Mouse (Mus musculus) 3T3-L1 (cell line): ENCODE measurements around the gene Tmem216.
"Not testable (repeated sequence)": the region's sequence is repeated elsewhere in the genome, so short reads cannot be mapped to it uniquely, and the experiment has no call there.

Experiments used
- DNase-seq: peaks from one replicate; pipeline ENCODE4 v3.0.0-alpha.2; 2015; ENCODE audit warnings: low read depth, low spot score

Gene Tmem216

GRCm38 (mm10) chr19:10565217-10565616 is 9.2 kb upstream of the Tmem216 start:
- peak; percentile 65 for DNase-seq

GRCm38 (mm10) chr19:10564278-10564677 is 8.2 kb upstream of the Tmem216 start:
- DNase-seq: no peak

- DNase-seq: peak; percentile 59
Measured at GRCm38 (mm10) chr19:10562351-10562750, 6.3 kb upstream of the Tmem216 start.

GRCm38 (mm10) chr19:10561558-10562314 is 5.7 kb upstream of the Tmem216 start:
- DNase-seq: peak; percentile 97

- DNase-seq: peak; percentile 93
Measured at GRCm38 (mm10) chr19:10560108-10560507, 4.1 kb upstream of the Tmem216 start.

GRCm38 (mm10) chr19:10557837-10558375 is 1.9 kb upstream of the Tmem216 start:
- not testable (repeated sequence) for DNase-seq

GRCm38 (mm10) chr19:10557430-10557829 is 1.4 kb upstream of the Tmem216 start:
- no peak for DNase-seq

- DNase-seq: no peak
Measured at GRCm38 (mm10) chr19:10557001-10557400, 963 bp upstream of the Tmem216 start.

- DNase-seq: no peak
Measured at GRCm38 (mm10) chr19:10539454-10539853, 16.6 kb downstream of the Tmem216 start.

GRCm38 (mm10) chr19:10530082-10530481 is 26.0 kb downstream of the Tmem216 start:
- DNase-seq: peak; percentile 40

GRCm38 (mm10) chr19:10525910-10526309 is 30.1 kb downstream of the Tmem216 start, which contains the start of gene Sdhaf2:
Sdhaf2 (minus strand) TSS chr19:10526142.
- DNase-seq: peak; percentile 89

GRCm38 (mm10) chr19:10525106-10525901 is 30.7 kb downstream of the Tmem216 start, which contains the start of gene Cpsf7:
Cpsf7 (plus strand) TSS chr19:10525266.
- DNase-seq: peak; percentile 95

GRCm38 (mm10) chr19:10524784-10525105 is 31.3 kb downstream of the Tmem216 start:
- no peak for DNase-seq

- no peak for DNase-seq
Measured at GRCm38 (mm10) chr19:10523483-10524080, 32.5 kb downstream of the Tmem216 start.

- DNase-seq: no peak
Measured at GRCm38 (mm10) chr19:10521926-10522325, 34.1 kb downstream of the Tmem216 start.

GRCm38 (mm10) chr19:10520355-10520754 is 35.7 kb downstream of the Tmem216 start:
- peak; percentile 77 for DNase-seq

GRCm38 (mm10) chr19:10510759-10511330 is 45.2 kb downstream of the Tmem216 start:
- no peak for DNase-seq

GRCm38 (mm10) chr19:10502571-10502970 is 53.5 kb downstream of the Tmem216 start:
- peak; percentile 69 for DNase-seq

- no peak for DNase-seq
Measured at GRCm38 (mm10) chr19:10500581-10500980, 55.5 kb downstream of the Tmem216 start.

GRCm38 (mm10) chr19:10497512-10498160 is 58.4 kb downstream of the Tmem216 start:
- peak; percentile 95 for DNase-seq

GRCm38 (mm10) chr19:10496976-10497375 is 59.1 kb downstream of the Tmem216 start:
- no peak for DNase-seq
